Mouse (Mus musculus): ENCODE measurements around the gene Ube2q2. TPM values are rescaled to one million over a fixed set of nuclear protein-coding genes. Genes with fewer than 3 reads are reported as not detected.
"Not testable (repeated sequence)": the region's sequence is repeated elsewhere in the genome, so short reads cannot be mapped to it uniquely, and the experiment has no call there.

Ube2q2 gene
- polyA plus RNA-seq, 1 experiment = 72.4 TPM

- no peaks in the 10 kb centered on the region for H3K36me3 ChIP-seq (ENCODE audit: control insufficient read depth, insufficient read depth, low read length, poor library complexity, severe bottlenecking)
- no peak overlapping the region for H3K9ac ChIP-seq (ENCODE audit: low read depth, poor library complexity, severe bottlenecking)
- no peak overlapping the region for H3K4me3 ChIP-seq (ENCODE audit: low read depth, low read length)
- TF ChIP-seq POLR2A (IDR thresholded peaks at IDR 0.05; ENCODE audit: insufficient read depth, low read length) = no peak
- no peak for TF ChIP-seq CTCF (IDR thresholded peaks at IDR 0.05; ENCODE audit: low read depth, low read length)
- no peak for TF ChIP-seq EP300 (IDR thresholded peaks at IDR 0.05; ENCODE audit: insufficient read depth, low read depth, low read length)
- no peaks in the 10 kb centered on the region for H3K9me3 ChIP-seq (replicated peaks; ENCODE audit: control insufficient read depth, insufficient read depth, low read length, poor library complexity, severe bottlenecking)
- H3K4me1 ChIP-seq (ENCODE audit: control insufficient read depth, insufficient read depth, low read length) = peaks cover 2% of the 10 kb centered on the region
- no peaks in the 10 kb centered on the region for H3K27me3 ChIP-seq (ENCODE audit: control insufficient read depth, insufficient read depth, low read length, poor library complexity, severe bottlenecking)
- no peak overlapping the region for H3K27ac ChIP-seq (ENCODE audit: insufficient read depth, low read length)
Measured at GRCm38 (mm10) chr9:55240852-55241251, 92.2 kb downstream of the Ube2q2 start.

- Histone ChIP-seq H3K9me3 (replicated peaks; ENCODE audit: control insufficient read depth, insufficient read depth, low read length, poor library complexity, severe bottlenecking) (no peaks in the 10 kb centered on the region), H3K36me3 (ENCODE audit: control insufficient read depth, insufficient read depth, low read length, poor library complexity, severe bottlenecking) (no peaks in the 10 kb centered on the region), H3K27me3 (ENCODE audit: control insufficient read depth, insufficient read depth, low read length, poor library complexity, severe bottlenecking) (no peaks in the 10 kb centered on the region), H3K27ac (ENCODE audit: insufficient read depth, low read length) (no peak overlapping the region), H3K4me3 (ENCODE audit: low read depth, low read length) (peak overlapping the region; percentile 67), H3K9ac (ENCODE audit: low read depth, poor library complexity, severe bottlenecking) (peak overlapping the region; percentile 19), H3K4me1 (ENCODE audit: control insufficient read depth, insufficient read depth, low read length) (peaks cover 4% of the 10 kb centered on the region)
- peak; percentile 0 for TF ChIP-seq CTCF (IDR thresholded peaks at IDR 0.05; ENCODE audit: low read depth, low read length)
- no peak for TF ChIP-seq POLR2A (IDR thresholded peaks at IDR 0.05; ENCODE audit: insufficient read depth, low read length)
Measured at GRCm38 (mm10) chr9:55241863-55242685, 93.4 kb downstream of the Ube2q2 start.

GRCm38 (mm10) chr9:55243280-55243679 lies 94.6 kb downstream of the Ube2q2 start:
- Histone ChIP-seq H3K9ac (ENCODE audit: low read depth, poor library complexity, severe bottlenecking) (no peak overlapping the region), H3K9me3 (replicated peaks; ENCODE audit: control insufficient read depth, insufficient read depth, low read length, poor library complexity, severe bottlenecking) (no peaks in the 10 kb centered on the region), H3K27ac (ENCODE audit: insufficient read depth, low read length) (no peak overlapping the region), H3K4me3 (ENCODE audit: low read depth, low read length) (no peak overlapping the region), H3K27me3 (ENCODE audit: control insufficient read depth, insufficient read depth, low read length, poor library complexity, severe bottlenecking) (no peaks in the 10 kb centered on the region), H3K4me1 (ENCODE audit: control insufficient read depth, insufficient read depth, low read length) (peaks cover 4% of the 10 kb centered on the region), H3K36me3 (ENCODE audit: control insufficient read depth, insufficient read depth, low read length, poor library complexity, severe bottlenecking) (no peaks in the 10 kb centered on the region)
- no peak for TF ChIP-seq CTCF (IDR thresholded peaks at IDR 0.05; ENCODE audit: low read depth, low read length)
- no peak for TF ChIP-seq POLR2A (IDR thresholded peaks at IDR 0.05; ENCODE audit: insufficient read depth, low read length)
- no peak for TF ChIP-seq EP300 (IDR thresholded peaks at IDR 0.05; ENCODE audit: insufficient read depth, low read depth, low read length)

- H3K27me3 ChIP-seq (ENCODE audit: control insufficient read depth, insufficient read depth, low read length, poor library complexity, severe bottlenecking) = no peaks in the 10 kb centered on the region
- H3K27ac ChIP-seq (ENCODE audit: insufficient read depth, low read length) = no peak overlapping the region
- no peaks in the 10 kb centered on the region for H3K36me3 ChIP-seq (ENCODE audit: control insufficient read depth, insufficient read depth, low read length, poor library complexity, severe bottlenecking)
- H3K9ac ChIP-seq (ENCODE audit: low read depth, poor library complexity, severe bottlenecking) = no peak overlapping the region
- no peak for TF ChIP-seq EP300 (IDR thresholded peaks at IDR 0.05; ENCODE audit: insufficient read depth, low read depth, low read length)
- no peak for TF ChIP-seq POLR2A (IDR thresholded peaks at IDR 0.05; ENCODE audit: insufficient read depth, low read length)
- no peak for TF ChIP-seq CTCF (IDR thresholded peaks at IDR 0.05; ENCODE audit: low read depth, low read length)
- H3K4me1 ChIP-seq (ENCODE audit: control insufficient read depth, insufficient read depth, low read length) = peaks cover 4% of the 10 kb centered on the region
- no peaks in the 10 kb centered on the region for H3K9me3 ChIP-seq (replicated peaks; ENCODE audit: control insufficient read depth, insufficient read depth, low read length, poor library complexity, severe bottlenecking)
- no peak overlapping the region for H3K4me3 ChIP-seq (ENCODE audit: low read depth, low read length)
Measured at GRCm38 (mm10) chr9:55244079-55244478, 95.4 kb downstream of the Ube2q2 start.

GRCm38 (mm10) chr9:55245057-55245750 lies 96.5 kb downstream of the Ube2q2 start:
- H3K36me3 ChIP-seq (ENCODE audit: control insufficient read depth, insufficient read depth, low read length, poor library complexity, severe bottlenecking); H3K27ac ChIP-seq (ENCODE audit: insufficient read depth, low read length); H3K27me3 ChIP-seq (ENCODE audit: control insufficient read depth, insufficient read depth, low read length, poor library complexity, severe bottlenecking); H3K4me1 ChIP-seq (ENCODE audit: control insufficient read depth, insufficient read depth, low read length); H3K9me3 ChIP-seq (replicated peaks; ENCODE audit: control insufficient read depth, insufficient read depth, low read length, poor library complexity, severe bottlenecking); H3K4me3 ChIP-seq (ENCODE audit: low read depth, low read length); H3K9ac ChIP-seq (ENCODE audit: low read depth, poor library complexity, severe bottlenecking): not testable (repeated sequence)

GRCm38 (mm10) chr9:55246440-55246839 lies 97.8 kb downstream of the Ube2q2 start:
- Histone ChIP-seq H3K4me3 (ENCODE audit: low read depth, low read length) (no peak overlapping the region), H3K36me3 (ENCODE audit: control insufficient read depth, insufficient read depth, low read length, poor library complexity, severe bottlenecking) (no peaks in the 10 kb centered on the region), H3K27me3 (ENCODE audit: control insufficient read depth, insufficient read depth, low read length, poor library complexity, severe bottlenecking) (no peaks in the 10 kb centered on the region), H3K9ac (ENCODE audit: low read depth, poor library complexity, severe bottlenecking) (no peak overlapping the region), H3K9me3 (replicated peaks; ENCODE audit: control insufficient read depth, insufficient read depth, low read length, poor library complexity, severe bottlenecking) (no peaks in the 10 kb centered on the region), H3K4me1 (ENCODE audit: control insufficient read depth, insufficient read depth, low read length) (peaks cover 4% of the 10 kb centered on the region), H3K27ac (ENCODE audit: insufficient read depth, low read length) (no peak overlapping the region)
- TF ChIP-seq EP300 (IDR thresholded peaks at IDR 0.05; ENCODE audit: insufficient read depth, low read depth, low read length) (no peak), POLR2A (IDR thresholded peaks at IDR 0.05; ENCODE audit: insufficient read depth, low read length) (no peak), CTCF (IDR thresholded peaks at IDR 0.05; ENCODE audit: low read depth, low read length) (no peak)
